Mouse (Mus musculus) heart, postnatal 0 days (tissue): ENCODE data around the gene Zkscan7.

ENCODE experiments used
- CTCF ChIP-seq: IDR thresholded peaks from 2 replicates; pipeline ENCODE4 v1.5.1; 2016; ENCODE audit warnings: antibody characterized with exemption, control low read depth, low read depth
- EP300 ChIP-seq: IDR thresholded peaks from 2 replicates; pipeline ENCODE4 v1.6.1; 2016; ENCODE audit warnings: antibody characterized with exemption, low read depth

GRCm38 (mm10) chr9:122837216-122837615 lies 48.3 kb upstream of the Zkscan7 start:
- TF ChIP-seq CTCF (no peak), EP300 (no peak)
